In the genomic region with DNA sequence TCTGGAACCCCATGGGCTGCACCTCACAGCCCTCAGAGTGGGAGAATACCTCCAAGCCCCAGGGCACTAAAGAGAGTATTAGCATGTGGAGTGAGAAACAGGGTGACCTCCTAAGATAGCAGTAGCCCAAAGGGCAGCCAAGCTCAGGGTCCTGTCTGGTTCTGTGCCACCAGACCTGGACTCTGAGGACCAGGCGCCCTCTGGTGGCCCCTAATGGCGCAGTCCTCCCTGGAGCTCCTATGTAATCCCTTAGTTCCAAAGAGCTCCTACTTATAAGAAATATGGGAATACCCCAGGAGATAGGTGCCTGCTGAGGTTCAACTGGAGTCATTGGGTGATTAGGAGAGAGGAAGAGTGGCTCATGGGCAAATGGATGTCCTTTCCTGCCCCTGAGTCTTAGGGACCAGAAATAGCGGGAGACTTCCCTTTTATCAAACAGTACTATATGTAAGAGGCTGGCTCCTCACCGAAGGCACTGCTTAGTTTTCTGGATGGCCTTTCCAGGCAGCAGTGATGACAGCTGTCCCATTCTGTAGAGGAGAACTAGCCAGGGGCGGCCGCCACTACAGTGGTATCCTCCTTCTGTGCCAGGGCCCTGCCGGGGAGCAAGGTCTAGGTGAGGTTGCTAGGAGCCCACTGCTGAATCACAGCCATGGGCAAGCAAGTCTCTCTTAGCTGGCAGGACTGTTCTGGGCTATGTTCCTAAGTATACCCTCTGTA, we compare ENCODE assay signal across 8 mouse cellular contexts. TPM values are rescaled to one million over a fixed set of nuclear protein-coding genes. Genes with fewer than 3 reads are reported as not detected.
DNase-seq lines count a peak whose midpoint lies in the region; ATAC-seq and TF ChIP-seq lines count a peak whose summit lies in the region.

No protein-coding gene starts in this region.

- H3K27ac ChIP-seq in CH12.LX (ENCODE audit: insufficient read depth, low read depth) = no peak overlapping the region
- H3K27ac ChIP-seq in bone marrow, adult 2 months (ENCODE audit: control insufficient read depth, insufficient read depth, low read depth, low read length, poor library complexity) = no peak overlapping the region
- H3K27ac ChIP-seq in heart, embryonic 16.5 days (ENCODE audit: low read length) = 0 out of 2 replicates have a peak overlapping the region, but pooled peaks have one; percentile 4
- no peak overlapping the region for H3K27ac ChIP-seq in olfactory bulb, adult 2 months (ENCODE audit: insufficient read depth, low read depth, low read length)

- peak; percentile 91 for TF ChIP-seq RAD21 in CH12.LX (IDR thresholded peaks at IDR 0.05; ENCODE audit: low read depth, low read length)

- H3K9me3 ChIP-seq in CH12.LX (replicated peaks; ENCODE audit: low read length) = peaks cover 10% of the 10 kb centered on the region
- H3K9me3 ChIP-seq in heart, embryonic 16.5 days (replicated peaks; ENCODE audit: control insufficient read depth, low read length) = no peaks in the 10 kb centered on the region

- TF ChIP-seq EP300 in CH12.LX (IDR thresholded peaks at IDR 0.05; ENCODE audit: low read length) = no peak

- in situ Hi-C loops in CH12.LX (cut with MboI; ENCODE audit: low pct_ligation_motif_present, low pct_unique_long_range_greater_than_20kb, low sequenced_read_pairs) = loop anchor here (10.0 kb wide), 1 partner anchor 179 kb away; no protein-coding TSS in a partner anchor

- H3K4me3 ChIP-seq in CH12.LX (replicated peaks in 1 of 3; ENCODE audit: low read depth in 2 of 3, low read length in 2 of 3, poor library complexity in 1 of 3) = no peak overlapping the region
- no peak overlapping the region for H3K4me3 ChIP-seq in bone marrow, adult 2 months (replicated peaks; ENCODE audit: control insufficient read depth, low read depth, low read length)
- peak overlapping the region; percentile 79; the same call in 1 of the 2 replicates for H3K4me3 ChIP-seq in heart, embryonic 16.5 days (ENCODE audit: low read length)
- no peak overlapping the region for H3K4me3 ChIP-seq in lung, adult 2 months (replicated peaks; ENCODE audit: extremely low read depth, low read depth, low read length)
- no peak overlapping the region for H3K4me3 ChIP-seq in olfactory bulb, adult 2 months (ENCODE audit: insufficient read depth, low read depth, low read length)

- no peak for ATAC-seq in heart, embryonic 16.5 days (replicated peaks; ENCODE audit: extremely low read depth, insufficient read depth, low FRiP score)

- H3K4me2 ChIP-seq in CH12.LX (ENCODE audit: insufficient read depth, low read depth, poor library complexity, severe bottlenecking) = no peak overlapping the region
- H3K4me2 ChIP-seq in heart, embryonic 16.5 days (ENCODE audit: low read depth, low read length) = peak overlapping the region; percentile 87

- H3K79me2 ChIP-seq in CH12.LX (replicated peaks; ENCODE audit: control insufficient read depth, extremely low read depth, insufficient read depth, poor library complexity, severe bottlenecking) = no peaks in the 10 kb centered on the region

- TF ChIP-seq CTCF in CH12.LX (conservative IDR thresholded peaks at IDR 0.05 in 1 of 2, IDR thresholded peaks at IDR 0.05 in 1 of 2; ENCODE audit: low read depth in 2 of 2, low read length in 2 of 2) = peak; percentile 68 to 92
- peak; percentile 78 for TF ChIP-seq CTCF in bone marrow, adult 2 months (IDR thresholded peaks at IDR 0.05; ENCODE audit: control insufficient read depth, insufficient read depth, low read length)
- TF ChIP-seq CTCF in lung, adult 2 months (IDR thresholded peaks at IDR 0.05; ENCODE audit: insufficient read depth, low read length) = peak; percentile 62
- TF ChIP-seq CTCF in olfactory bulb, adult 2 months (IDR thresholded peaks at IDR 0.05; ENCODE audit: insufficient read depth, low read depth, low read length) = peak; percentile 87; the same call in 1 of the 2 replicates

- H3K9ac ChIP-seq in CH12.LX (ENCODE audit: insufficient read depth, low read depth) = no peak overlapping the region
- peak overlapping the region; percentile 86 for H3K9ac ChIP-seq in heart, embryonic 16.5 days (ENCODE audit: low read length)

- no peak for TF ChIP-seq POLR2A in CH12.LX (IDR thresholded peaks at IDR 0.05; ENCODE audit: low read depth, low read length)
- TF ChIP-seq POLR2A in bone marrow, adult 2 months (IDR thresholded peaks at IDR 0.05; ENCODE audit: borderline replicate concordance, control insufficient read depth, low read depth, low read length) = no peak
- no peak for TF ChIP-seq POLR2A in lung, adult 2 months (IDR thresholded peaks at IDR 0.05; ENCODE audit: borderline replicate concordance, extremely low read depth, low read depth, low read length)
- no peak for TF ChIP-seq POLR2A in olfactory bulb, adult 2 months (IDR thresholded peaks at IDR 0.05; ENCODE audit: insufficient read depth, low read depth, low read length)

- no peaks in the 10 kb centered on the region for H3K4me1 ChIP-seq in CH12.LX (ENCODE audit: control insufficient read depth in 1 of 2, insufficient read depth in 2 of 2)
- peaks cover 2% of the 10 kb centered on the region; the same call in 1 of the 2 replicates for H3K4me1 ChIP-seq in bone marrow, adult 2 months (ENCODE audit: control insufficient read depth, insufficient read depth, low read length)
- H3K4me1 ChIP-seq in heart, embryonic 16.5 days (ENCODE audit: control insufficient read depth, insufficient read depth, low read length) = peaks cover 41% of the 10 kb centered on the region
- H3K4me1 ChIP-seq in lung, adult 2 months (ENCODE audit: control insufficient read depth, insufficient read depth, low read length) = no peaks in the 10 kb centered on the region; the same call in 1 of the 2 replicates
- peaks cover 27% of the 10 kb centered on the region for H3K4me1 ChIP-seq in olfactory bulb, adult 2 months (ENCODE audit: control insufficient read depth, insufficient read depth, low read length)

- 46% methylated on average over 7 of the region's 7 CpGs for WGBS in bone marrow, adult 2 months
- WGBS in heart, embryonic 16.5 days = 48% methylated on average over 7 of the region's 7 CpGs
- 57% methylated on average over 7 of the region's 7 CpGs for WGBS in lung, adult 2 months
- WGBS in olfactory bulb, adult 2 months = 28% methylated on average over 7 of the region's 7 CpGs

- H3K36me3 ChIP-seq in CH12.LX (replicated peaks in 1 of 2; ENCODE audit: control insufficient read depth in 1 of 2, insufficient read depth in 1 of 2, low read length in 1 of 2) = no peaks in the 10 kb centered on the region
- 0 out of 2 replicates have a peak, but pooled peaks cover 4% of the 10 kb centered on the region for H3K36me3 ChIP-seq in heart, embryonic 16.5 days (ENCODE audit: control insufficient read depth, insufficient read depth)

- peaks cover 92% of the 10 kb centered on the region for H3K27me3 ChIP-seq in CH12.LX (replicated peaks)
- peaks cover 20% of the 10 kb centered on the region for H3K27me3 ChIP-seq in heart, embryonic 16.5 days (ENCODE audit: control insufficient read depth, insufficient read depth, low read length)

- dilution Hi-C loops in CH12.LX (cut with MboI; ENCODE audit: extremely low pct_ligation_motif_present, extremely low pct_unique_long_range_greater_than_20kb, low sequenced_read_pairs) = no loop called here

- peak; percentile 41 for DNase-seq in CH12.LX (ENCODE audit: extremely low read depth)
- peak; percentile 40 for DNase-seq in fibroblast of lung, adult 2 months (ENCODE audit: low read depth)
- peak; percentile 91 to 93 for DNase-seq in kidney, postnatal 4 days
- peak; percentile 70 for DNase-seq in lung, adult 2 months
- peak; percentile 66 for DNase-seq in thymus, postnatal 25 days

TF ChIP-seq in CH12.LX, 34 proteins besides CTCF, POLR2A, EP300 and RAD21:
- TF ChIP-seq CHD1 (IDR thresholded peaks at IDR 0.05; ENCODE audit: low read depth, low read length) (no peak), E2F4 (IDR thresholded peaks at IDR 0.05; ENCODE audit: insufficient replicate concordance, low read depth, low read length) (no peak), TCF12 (IDR thresholded peaks at IDR 0.05; ENCODE audit: low read depth, low read length) (no peak), ZNF384 (IDR thresholded peaks at IDR 0.05; ENCODE audit: low read depth, low read length) (no peak), ZC3H11A (IDR thresholded peaks at IDR 0.05; ENCODE audit: low read depth, low read length) (peak; percentile 86), MXI1 (IDR thresholded peaks at IDR 0.05; ENCODE audit: low read depth, low read length) (no peak), MYC (IDR thresholded peaks at IDR 0.05; ENCODE audit: low read depth, low read length) (no peak), ZKSCAN1 (IDR thresholded peaks at IDR 0.05; ENCODE audit: borderline replicate concordance, low read depth, low read length) (no peak), IRF4 (IDR thresholded peaks at IDR 0.05; ENCODE audit: low read depth, low read length) (no peak), SMC3 (IDR thresholded peaks at IDR 0.05; ENCODE audit: low read depth, low read length) (peak; percentile 97), NRF1 (IDR thresholded peaks at IDR 0.05; ENCODE audit: low read depth, low read length) (no peak)

RNA-seq across cellular contexts. Expression of a gene that starts 2.7 kb away (rescaled TPM):
- total RNA-seq in CH12.LX (2012; rRNA removed) = 0.55 and 0.59 TPM in 2 replicates
- total RNA-seq in CH12.LX (2014; rRNA removed) = 0.05 TPM in 1 of 2 replicates, not detected in the other
- polyA plus RNA-seq in CH12.LX (2012; ENCODE audit: insufficient read length, low read depth) = 0.11 TPM in 1 of 2 replicates, not detected in the other
- polyA plus RNA-seq in bone marrow, adult 2 months (2011; ENCODE audit: insufficient read depth, insufficient read length, low replicate concordance, missing spikeins) = 9.3 and 21.8 TPM in 2 replicates
- polyA plus RNA-seq in heart, embryonic 16.5 days (2015; fragmentation: Nextera tagmentation; extraction: Ambion mirVana) = 68.0 and 70.4 TPM in 2 replicates
- polyA plus RNA-seq in lung, adult 2 months (2012; rRNA removed) = 23.4 and 23.6 TPM in 2 replicates
- polyA plus RNA-seq in olfactory bulb, adult 2 months (2012; ENCODE audit: insufficient read depth, insufficient read length, low replicate concordance, missing spikeins) = not detected in 2 replicates

Comparison
In these comparisons a context has a peak if more than half of its experiments do, and no peak if none do; other contexts are left out.
1. DNase-seq: peak in every context shown above with its lines; median percentile 92 in kidney, postnatal 4 days; 70 in lung, adult 2 months; 66 in thymus, postnatal 25 days; 41 in CH12.LX; 40 in fibroblast of lung, adult 2 months.